Mouse (Mus musculus): ENCODE measurements around the gene Mrpl4. TPM values are rescaled to one million over a fixed set of nuclear protein-coding genes. Genes with fewer than 3 reads are reported as not detected.
A peak's percentile ranks its signal among the peaks of the same experiment; 100 is the strongest.
"Not testable (repeated sequence)": the region's sequence is repeated elsewhere in the genome, so short reads cannot be mapped to it uniquely, and the experiment has no call there.

Mrpl4 gene
- polyA plus RNA-seq, 1 experiment from 2014 or later: 90.2 TPM

DNA sequence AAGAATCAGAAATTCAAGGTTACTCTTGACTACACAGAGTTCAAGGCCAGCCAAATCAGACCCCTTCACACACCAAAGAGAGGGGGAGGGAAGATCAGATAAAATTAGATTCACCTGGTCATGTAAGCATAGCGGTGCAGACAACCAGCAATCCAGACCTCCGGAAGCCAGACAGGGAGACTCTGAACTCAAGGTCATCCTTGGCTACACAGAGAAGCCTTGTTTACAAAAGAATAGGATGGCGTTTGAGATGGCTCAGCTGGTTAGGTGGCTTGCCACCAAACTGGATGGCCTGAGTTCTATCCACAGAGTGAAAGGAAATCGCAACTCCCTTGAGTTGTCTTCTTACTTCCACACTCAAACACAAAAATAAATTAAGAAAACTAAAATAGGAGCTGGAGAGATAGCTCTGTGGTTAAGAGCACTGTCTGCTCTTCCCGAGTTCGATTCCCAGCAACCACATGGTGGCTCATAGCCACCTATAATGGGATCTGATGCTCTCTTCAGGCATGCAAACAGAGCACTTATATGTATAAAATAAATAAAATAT lies 812 bp upstream of the Mrpl4 start:
- ATAC-seq (ENCODE audit: low FRiP score, low TSS enrichment) (no peak), DNase-seq (ENCODE audit: low spot score) (no peak)
- Histone ChIP-seq H3K4me1 (replicated peaks; ENCODE audit: control insufficient read depth, insufficient read depth) (no peaks in the 10 kb centered on the region), H3K36me3 (ENCODE audit: control insufficient read depth, insufficient read depth, low read length) (peaks cover 2% of the 10 kb centered on the region), H3K4me3 (ENCODE audit: low read depth, low read length) (no peak overlapping the region), H3K27me3 (ENCODE audit: control insufficient read depth, insufficient read depth, low read length) (no peaks in the 10 kb centered on the region), H3K27ac (replicated peaks) (no peak overlapping the region), H3K9ac (ENCODE audit: low read length) (no peak overlapping the region), H3K4me2 (replicated peaks; ENCODE audit: low read depth) (peak overlapping the region; percentile 86), H3K9me3 (ENCODE audit: control insufficient read depth, low read length) (no peaks in the 10 kb centered on the region)
- 43% methylated on average over 6 of the region's 6 CpGs for whole genome bisulfite sequencing
- TF ChIP-seq EP300 (optimal IDR thresholded peaks at IDR 0.05) (no peak), CTCF (IDR thresholded peaks at IDR 0.05; ENCODE audit: low read depth) (no peak)

DNA sequence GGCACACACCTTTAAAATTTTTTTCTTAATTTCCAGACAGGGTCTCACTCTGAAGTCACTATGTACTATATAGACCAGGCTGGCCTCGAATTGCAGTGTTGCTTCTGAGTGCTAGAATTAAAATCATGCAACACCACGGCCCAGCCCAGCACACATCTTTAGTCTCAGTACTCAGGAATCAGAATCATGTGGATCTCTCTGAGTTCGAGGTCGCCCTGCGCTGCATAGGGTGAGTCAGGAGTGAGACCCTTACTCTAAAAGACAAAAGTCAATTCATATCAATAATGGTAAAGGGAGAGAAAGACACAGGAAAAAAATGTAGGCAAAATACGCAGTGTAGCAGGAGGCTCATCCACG lies 290 bp upstream of the Mrpl4 start:
- H3K36me3 ChIP-seq (ENCODE audit: control insufficient read depth, insufficient read depth, low read length): peaks cover 7% of the 10 kb centered on the region
- H3K27ac ChIP-seq (replicated peaks): peak overlapping the region; percentile 87
- H3K4me2 ChIP-seq (replicated peaks; ENCODE audit: low read depth): peak overlapping the region; percentile 86
- ATAC-seq (ENCODE audit: low FRiP score, low TSS enrichment) (peak; percentile 17; the same call in 1 of the 2 replicates), DNase-seq (ENCODE audit: low spot score) (no peak)
- no peak for TF ChIP-seq CTCF (IDR thresholded peaks at IDR 0.05; ENCODE audit: low read depth)
- TF ChIP-seq EP300 (optimal IDR thresholded peaks at IDR 0.05): no peak
- H3K9me3 ChIP-seq (ENCODE audit: control insufficient read depth, low read length): no peaks in the 10 kb centered on the region
- H3K27me3 ChIP-seq (ENCODE audit: control insufficient read depth, insufficient read depth, low read length): no peaks in the 10 kb centered on the region
- no peaks in the 10 kb centered on the region for H3K4me1 ChIP-seq (replicated peaks; ENCODE audit: control insufficient read depth, insufficient read depth)
- WGBS: 12% methylated on average over 7 of the region's 7 CpGs
- peak overlapping the region; percentile 73 for H3K4me3 ChIP-seq (ENCODE audit: low read depth, low read length)
- H3K9ac ChIP-seq (ENCODE audit: low read length): peak overlapping the region; percentile 78

DNA sequence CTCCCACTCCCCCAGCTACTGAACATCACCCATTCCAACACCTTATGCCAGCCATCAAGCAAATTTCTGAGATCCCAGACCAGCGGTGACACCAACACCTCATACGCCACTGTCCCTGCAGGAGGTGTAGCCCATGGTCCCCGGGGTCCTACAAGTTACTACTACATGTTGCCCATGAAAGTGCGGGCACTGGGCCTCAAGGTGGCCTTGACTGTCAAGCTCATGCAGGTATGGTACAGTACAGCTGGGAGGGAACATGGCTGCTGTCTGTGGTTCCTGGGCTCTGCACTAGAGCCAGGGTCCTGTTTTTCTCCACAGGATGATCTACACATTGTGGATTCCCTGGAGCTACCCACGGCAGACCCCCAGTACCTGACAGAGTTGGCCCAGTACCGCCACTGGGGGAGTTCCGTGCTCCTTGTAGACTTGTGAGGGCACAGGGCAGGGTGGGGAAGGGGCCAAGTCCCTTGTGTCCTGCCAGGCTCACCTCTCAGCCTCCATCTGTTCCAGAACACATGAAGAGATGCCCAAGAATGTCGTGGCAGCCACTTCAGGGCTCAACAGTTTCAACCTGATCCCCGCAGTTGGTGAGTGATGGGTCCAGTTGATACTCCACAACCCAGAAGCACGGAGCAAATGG lies 4.9 kb downstream of the Mrpl4 start:
- H3K4me1 ChIP-seq (replicated peaks; ENCODE audit: control insufficient read depth, insufficient read depth): no peaks in the 10 kb centered on the region
- no peak for TF ChIP-seq CTCF (IDR thresholded peaks at IDR 0.05; ENCODE audit: low read depth)
- no peak for TF ChIP-seq EP300 (optimal IDR thresholded peaks at IDR 0.05)
- H3K36me3 ChIP-seq (ENCODE audit: control insufficient read depth, insufficient read depth, low read length): peaks cover 13% of the 10 kb centered on the region
- DNase-seq (ENCODE audit: low spot score) (no peak), ATAC-seq (ENCODE audit: low FRiP score, low TSS enrichment) (no peak)
- H3K27ac ChIP-seq (replicated peaks): no peak overlapping the region
- WGBS: 96% methylated on average over 10 of the region's 10 CpGs
- H3K4me3 ChIP-seq (ENCODE audit: low read depth, low read length): no peak overlapping the region
- no peak overlapping the region for H3K9ac ChIP-seq (ENCODE audit: low read length)
- no peak overlapping the region for H3K4me2 ChIP-seq (replicated peaks; ENCODE audit: low read depth)
- H3K27me3 ChIP-seq (ENCODE audit: control insufficient read depth, insufficient read depth, low read length): no peaks in the 10 kb centered on the region
- H3K9me3 ChIP-seq (ENCODE audit: control insufficient read depth, low read length): no peaks in the 10 kb centered on the region

DNA sequence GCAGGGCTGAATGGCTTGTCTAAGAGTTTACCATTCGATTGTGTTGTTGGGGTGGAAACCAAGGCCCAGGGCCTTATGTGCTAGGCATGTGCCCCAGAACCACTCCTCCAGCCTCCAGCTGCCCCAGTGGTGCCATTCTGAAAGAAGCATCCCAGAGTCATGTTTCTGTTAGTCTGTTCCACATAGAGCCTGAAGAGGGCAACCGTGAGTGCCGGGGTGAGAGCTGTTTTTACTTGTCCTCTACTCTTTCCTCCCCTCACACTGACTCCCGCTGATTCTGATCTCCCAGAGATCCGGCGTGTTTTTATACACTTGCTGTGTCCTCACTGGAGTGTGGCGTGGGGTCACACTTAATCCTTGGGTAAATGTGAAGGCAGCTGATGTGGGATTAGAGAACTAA lies 5.5 kb downstream of the Mrpl4 start:
- TF ChIP-seq CTCF (IDR thresholded peaks at IDR 0.05; ENCODE audit: low read depth) (peak; percentile 51), EP300 (optimal IDR thresholded peaks at IDR 0.05) (no peak)
- H3K4me2 ChIP-seq (replicated peaks; ENCODE audit: low read depth): no peak overlapping the region
- WGBS: 72% methylated on average over 7 of the region's 7 CpGs
- H3K36me3 ChIP-seq (ENCODE audit: control insufficient read depth, insufficient read depth, low read length): peaks cover 13% of the 10 kb centered on the region
- no peak overlapping the region for H3K9ac ChIP-seq (ENCODE audit: low read length)
- H3K27me3 ChIP-seq (ENCODE audit: control insufficient read depth, insufficient read depth, low read length): no peaks in the 10 kb centered on the region
- no peak overlapping the region for H3K27ac ChIP-seq (replicated peaks)
- ATAC-seq (ENCODE audit: low FRiP score, low TSS enrichment): no peak
- no peak overlapping the region for H3K4me3 ChIP-seq (ENCODE audit: low read depth, low read length)
- H3K9me3 ChIP-seq (ENCODE audit: control insufficient read depth, low read length): no peaks in the 10 kb centered on the region
- no peaks in the 10 kb centered on the region for H3K4me1 ChIP-seq (replicated peaks; ENCODE audit: control insufficient read depth, insufficient read depth)
- DNase-seq (ENCODE audit: low spot score): no peak

DNA sequence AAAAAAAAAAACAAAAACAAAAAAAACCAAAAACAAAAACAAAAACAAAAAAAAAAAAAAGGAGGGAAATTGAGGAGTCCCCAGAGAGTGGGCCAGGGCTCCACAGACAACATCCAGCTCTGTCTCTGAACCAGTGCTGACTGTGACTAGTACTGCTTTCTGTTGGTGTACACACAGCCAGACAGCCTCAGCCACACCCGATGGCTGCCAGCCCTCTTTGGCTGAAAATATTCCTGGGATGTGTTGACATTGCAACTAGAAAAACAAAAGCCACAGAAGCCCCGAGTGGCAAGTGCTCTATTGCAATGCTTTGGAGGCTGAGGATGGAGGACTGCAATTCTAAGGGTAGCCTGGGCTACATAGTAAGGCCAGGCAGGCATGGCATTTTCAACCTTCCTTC lies 7.8 kb downstream of the Mrpl4 start:
- no peak overlapping the region for H3K4me2 ChIP-seq (replicated peaks; ENCODE audit: low read depth)
- WGBS: 31% methylated on average over 2 of the region's 2 CpGs
- DNase-seq (ENCODE audit: low spot score) (no peak), ATAC-seq (ENCODE audit: low FRiP score, low TSS enrichment) (no peak)
- no peak overlapping the region for H3K27ac ChIP-seq (replicated peaks)
- H3K4me3 ChIP-seq (ENCODE audit: low read depth, low read length): no peak overlapping the region
- H3K27me3 ChIP-seq (ENCODE audit: control insufficient read depth, insufficient read depth, low read length): no peaks in the 10 kb centered on the region
- TF ChIP-seq CTCF (IDR thresholded peaks at IDR 0.05; ENCODE audit: low read depth): no peak
- no peak for TF ChIP-seq EP300 (optimal IDR thresholded peaks at IDR 0.05)
- H3K4me1 ChIP-seq (replicated peaks; ENCODE audit: control insufficient read depth, insufficient read depth): no peaks in the 10 kb centered on the region
- H3K9ac ChIP-seq (ENCODE audit: low read length): no peak overlapping the region
- H3K36me3 ChIP-seq (ENCODE audit: control insufficient read depth, insufficient read depth, low read length): peaks cover 13% of the 10 kb centered on the region
- H3K9me3 ChIP-seq (ENCODE audit: control insufficient read depth, low read length): no peaks in the 10 kb centered on the region

- H3K4me1 ChIP-seq (replicated peaks; ENCODE audit: control insufficient read depth, insufficient read depth); H3K9ac ChIP-seq (ENCODE audit: low read length); H3K4me2 ChIP-seq (replicated peaks; ENCODE audit: low read depth); H3K27ac ChIP-seq (replicated peaks); H3K4me3 ChIP-seq (ENCODE audit: low read depth, low read length); ATAC-seq (ENCODE audit: low FRiP score, low TSS enrichment); DNase-seq (ENCODE audit: low spot score); H3K9me3 ChIP-seq (ENCODE audit: control insufficient read depth, low read length); H3K27me3 ChIP-seq (ENCODE audit: control insufficient read depth, insufficient read depth, low read length): not testable (repeated sequence)
- peaks cover 13% of the 10 kb centered on the region for H3K36me3 ChIP-seq (ENCODE audit: control insufficient read depth, insufficient read depth, low read length)
- 0 out of 2 replicates have a peak, but pooled peaks have one; percentile 19 for TF ChIP-seq CTCF (IDR thresholded peaks at IDR 0.05; ENCODE audit: low read depth)
- 67% methylated on average over 9 of the region's 9 CpGs for whole genome bisulfite sequencing
Observed at GRCm38 (mm10) chr9:21010939-21011541, 8.5 kb downstream of the Mrpl4 start.
